Mouse (Mus musculus): ENCODE data around the gene Fam208b. TPM values are rescaled to one million over a fixed set of nuclear protein-coding genes. Genes with fewer than 3 reads are reported as not detected.
A peak's percentile ranks its signal among the peaks of the same experiment; 100 is the strongest.

Gene Fam208b
- polyA plus RNA-seq (2014; fragmentation: Nextera tagmentation; extraction: Ambion mirVana) = 11.2 and 11.9 TPM in 2 replicates

DNA sequence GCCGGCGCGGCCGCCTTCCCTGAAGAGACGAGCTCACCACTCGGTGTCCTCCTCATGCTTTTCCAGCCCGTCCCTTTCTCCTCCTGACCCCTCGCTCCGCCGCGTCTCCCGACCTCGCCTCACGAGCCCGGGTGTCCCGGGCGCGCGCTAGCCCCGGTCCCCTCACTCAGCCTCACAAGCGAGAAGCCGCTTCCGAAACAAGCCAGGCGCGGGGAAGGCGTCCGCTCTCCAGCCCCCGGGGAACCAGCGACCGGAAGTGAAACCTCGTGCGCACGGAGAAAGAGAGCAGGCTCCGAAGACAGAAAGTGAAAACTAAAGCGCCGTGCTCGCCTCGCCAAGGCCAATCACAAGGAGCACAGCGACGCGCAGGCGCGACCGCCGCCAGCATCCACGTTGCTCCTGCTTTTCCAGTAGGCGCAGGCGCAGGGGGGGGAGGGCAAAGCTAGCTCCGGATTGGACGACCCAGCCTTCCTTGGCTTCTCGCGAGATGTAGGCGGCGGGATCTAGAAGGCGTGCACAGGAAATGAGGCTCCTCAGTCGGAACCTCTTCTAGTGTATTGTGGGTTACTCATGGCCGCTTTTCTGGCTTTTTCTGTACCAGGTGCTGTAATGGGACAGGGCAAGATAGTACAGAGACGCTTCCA lies at the start of gene Fam208b:
Gene Fam208b, minus strand, starts transcription at position 314 of the 644 bp plus-strand sequence.
- Histone ChIP-seq H3K36me3 (ENCODE audit: control insufficient read depth, insufficient read depth, low read length) (no peaks in the 10 kb centered on the region), H3K9me3 (ENCODE audit: control insufficient read depth, low read length) (peaks cover 5% of the 10 kb centered on the region), H3K4me1 (ENCODE audit: control insufficient read depth in 2 of 2, insufficient read depth in 2 of 2, low read length in 2 of 2) (no peaks in the 10 kb centered on the region), H3K4me3 (ENCODE audit: control insufficient read depth in 1 of 2, insufficient read depth in 1 of 2, low read depth in 1 of 2, low read length in 2 of 2) (peak within 1 kb of the TSS; percentile 85 to 96), H3K9ac (ENCODE audit: low read length) (peak within 1 kb of the TSS; percentile 90), H3K27me3 (ENCODE audit: control insufficient read depth, insufficient read depth, low read length) (no peaks in the 10 kb centered on the region; the same call in 1 of the 2 replicates), H3K4me2 (ENCODE audit: low read length) (peak within 1 kb of the TSS; percentile 76), H3K27ac (replicated peaks in 1 of 2; ENCODE audit: control insufficient read depth in 1 of 2, insufficient read depth in 1 of 2, low read depth in 2 of 2, low read length in 2 of 2) (peak within 1 kb of the TSS; percentile 91 to 96)
- WGBS = 1% methylated on average over 58 of the region's 58 CpGs
- ATAC-seq (ENCODE audit: insufficient number of reproducible peaks, insufficient read depth, low FRiP score, low read depth) = peak; percentile 99

DNA sequence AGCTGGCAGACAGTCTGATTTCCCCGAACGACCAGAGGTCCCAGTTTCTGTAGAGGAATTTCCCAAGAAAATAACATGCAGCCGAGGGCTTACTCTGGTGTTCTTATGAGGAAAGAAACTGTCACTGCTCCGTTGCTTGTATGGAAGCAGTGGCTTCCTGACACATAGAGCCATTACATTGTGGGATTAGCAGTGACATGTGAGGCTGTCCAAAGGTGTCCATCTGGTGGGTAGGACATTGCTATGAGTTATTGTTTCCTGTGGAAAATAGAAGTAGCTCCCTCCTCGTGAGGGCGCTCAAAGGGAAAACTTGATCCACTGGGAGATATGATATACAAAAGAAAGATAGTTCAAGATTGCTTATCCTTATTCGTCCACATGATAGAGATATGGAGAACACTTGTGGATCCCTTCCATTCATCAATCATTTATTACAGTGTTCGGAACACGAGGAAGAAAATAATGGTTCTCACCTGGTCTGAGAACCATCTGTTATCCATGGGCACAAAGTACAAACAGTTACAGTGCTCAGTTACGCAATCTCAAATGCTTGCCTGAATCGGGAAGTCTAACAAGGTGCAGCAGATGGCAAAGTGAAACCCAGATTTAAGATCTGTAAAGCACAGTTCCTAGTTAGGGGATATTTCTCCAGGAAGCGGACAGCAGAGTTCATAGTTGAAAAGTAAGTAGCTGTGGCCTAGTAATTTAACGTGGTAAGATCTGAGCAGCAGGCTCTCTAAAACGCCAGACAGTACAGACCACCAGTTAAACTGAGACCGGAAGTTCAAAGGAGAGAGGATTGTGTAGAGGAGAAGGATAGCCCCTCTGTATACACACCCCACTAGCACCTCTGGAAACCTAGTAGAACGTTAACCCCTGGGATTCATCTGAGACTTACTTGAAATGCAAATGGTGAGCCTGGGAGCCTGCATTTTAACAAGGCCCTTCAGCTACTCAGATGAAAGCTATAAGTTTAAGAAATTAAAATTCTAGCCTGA lies 48.6 kb upstream of the Fam208b start:
- H3K27ac ChIP-seq (replicated peaks in 1 of 2; ENCODE audit: control insufficient read depth in 1 of 2, insufficient read depth in 1 of 2, low read depth in 2 of 2, low read length in 2 of 2) = no peak overlapping the region
- H3K27me3 ChIP-seq (ENCODE audit: control insufficient read depth, insufficient read depth, low read length) = no peaks in the 10 kb centered on the region
- H3K4me3 ChIP-seq (ENCODE audit: control insufficient read depth in 1 of 2, insufficient read depth in 1 of 2, low read depth in 1 of 2, low read length in 2 of 2) = no peak overlapping the region
- H3K9me3 ChIP-seq (ENCODE audit: control insufficient read depth, low read length) = no peaks in the 10 kb centered on the region
- H3K36me3 ChIP-seq (ENCODE audit: control insufficient read depth, insufficient read depth, low read length) = no peaks in the 10 kb centered on the region
- WGBS = 72% methylated on average over 16 of the region's 16 CpGs
- no peak for ATAC-seq (ENCODE audit: insufficient number of reproducible peaks, insufficient read depth, low FRiP score, low read depth)
- no peak overlapping the region for H3K4me2 ChIP-seq (ENCODE audit: low read length)
- H3K9ac ChIP-seq (ENCODE audit: low read length) = no peak overlapping the region
- H3K4me1 ChIP-seq (ENCODE audit: control insufficient read depth in 2 of 2, insufficient read depth in 2 of 2, low read length in 2 of 2) = no peaks in the 10 kb centered on the region

DNA sequence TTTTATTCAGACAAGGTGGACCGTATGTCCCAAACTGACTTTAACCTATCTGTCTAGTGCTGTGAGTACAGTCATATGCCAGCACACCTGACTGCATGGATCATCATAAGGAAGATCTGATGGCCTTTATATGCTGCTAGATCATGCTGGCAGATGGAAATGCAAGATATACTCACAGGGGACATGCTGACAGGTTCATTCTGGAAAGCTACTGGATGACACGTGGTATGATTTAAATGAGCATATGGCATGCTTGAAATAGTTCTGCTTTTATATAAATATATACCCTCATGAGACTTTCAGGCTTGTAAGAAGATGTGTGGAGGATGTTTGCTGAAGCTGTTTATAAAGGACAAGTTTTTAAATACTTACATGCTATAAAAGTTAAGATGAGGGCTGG lies 43.5 kb upstream of the Fam208b start:
- Histone ChIP-seq H3K27me3 (ENCODE audit: control insufficient read depth, insufficient read depth, low read length) (no peaks in the 10 kb centered on the region), H3K4me2 (ENCODE audit: low read length) (no peak overlapping the region), H3K4me1 (ENCODE audit: control insufficient read depth in 2 of 2, insufficient read depth in 2 of 2, low read length in 2 of 2) (no peaks in the 10 kb centered on the region), H3K36me3 (ENCODE audit: control insufficient read depth, insufficient read depth, low read length) (peaks cover 9% of the 10 kb centered on the region; the same call in 1 of the 2 replicates), H3K9ac (ENCODE audit: low read length) (no peak overlapping the region), H3K27ac (replicated peaks in 1 of 2; ENCODE audit: control insufficient read depth in 1 of 2, insufficient read depth in 1 of 2, low read depth in 2 of 2, low read length in 2 of 2) (no peak overlapping the region), H3K9me3 (ENCODE audit: control insufficient read depth, low read length) (no peaks in the 10 kb centered on the region), H3K4me3 (ENCODE audit: control insufficient read depth in 1 of 2, insufficient read depth in 1 of 2, low read depth in 1 of 2, low read length in 2 of 2) (no peak overlapping the region)
- 87% methylated on average over 2 of the region's 2 CpGs for WGBS
- no peak for ATAC-seq (ENCODE audit: insufficient number of reproducible peaks, insufficient read depth, low FRiP score, low read depth)

DNA sequence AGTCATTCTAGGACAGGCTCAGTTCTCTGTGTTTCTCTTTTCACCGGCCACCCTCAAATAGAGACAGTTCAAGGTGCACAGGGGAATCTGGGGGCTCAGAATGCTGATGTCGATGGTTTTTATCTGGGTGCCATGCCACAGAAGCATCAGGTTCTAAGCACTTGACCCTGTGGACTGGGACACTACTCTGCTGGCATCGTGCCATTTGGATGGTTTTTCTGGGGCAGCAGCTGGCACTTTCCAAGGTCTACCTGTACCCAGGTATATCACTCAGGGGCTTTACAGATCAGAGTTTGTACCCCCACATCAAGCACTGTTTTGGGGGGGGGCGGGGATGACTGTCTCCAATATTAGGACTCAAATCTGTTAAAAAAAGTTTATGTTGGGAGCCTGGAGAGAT lies 39.7 kb upstream of the Fam208b start:
- H3K4me3 ChIP-seq (ENCODE audit: control insufficient read depth in 1 of 2, insufficient read depth in 1 of 2, low read depth in 1 of 2, low read length in 2 of 2) = no peak overlapping the region
- H3K4me1 ChIP-seq (ENCODE audit: control insufficient read depth in 2 of 2, insufficient read depth in 2 of 2, low read length in 2 of 2) = no peaks in the 10 kb centered on the region
- no peak overlapping the region for H3K9ac ChIP-seq (ENCODE audit: low read length)
- H3K36me3 ChIP-seq (ENCODE audit: control insufficient read depth, insufficient read depth, low read length) = peaks cover 12% of the 10 kb centered on the region; the same call in 1 of the 2 replicates
- H3K9me3 ChIP-seq (ENCODE audit: control insufficient read depth, low read length) = no peaks in the 10 kb centered on the region
- no peak overlapping the region for H3K27ac ChIP-seq (replicated peaks in 1 of 2; ENCODE audit: control insufficient read depth in 1 of 2, insufficient read depth in 1 of 2, low read depth in 2 of 2, low read length in 2 of 2)
- no peaks in the 10 kb centered on the region for H3K27me3 ChIP-seq (ENCODE audit: control insufficient read depth, insufficient read depth, low read length)
- no peak overlapping the region for H3K4me2 ChIP-seq (ENCODE audit: low read length)
- 91% methylated on average over 4 of the region's 4 CpGs for WGBS
- no peak for ATAC-seq (ENCODE audit: insufficient number of reproducible peaks, insufficient read depth, low FRiP score, low read depth)

DNA sequence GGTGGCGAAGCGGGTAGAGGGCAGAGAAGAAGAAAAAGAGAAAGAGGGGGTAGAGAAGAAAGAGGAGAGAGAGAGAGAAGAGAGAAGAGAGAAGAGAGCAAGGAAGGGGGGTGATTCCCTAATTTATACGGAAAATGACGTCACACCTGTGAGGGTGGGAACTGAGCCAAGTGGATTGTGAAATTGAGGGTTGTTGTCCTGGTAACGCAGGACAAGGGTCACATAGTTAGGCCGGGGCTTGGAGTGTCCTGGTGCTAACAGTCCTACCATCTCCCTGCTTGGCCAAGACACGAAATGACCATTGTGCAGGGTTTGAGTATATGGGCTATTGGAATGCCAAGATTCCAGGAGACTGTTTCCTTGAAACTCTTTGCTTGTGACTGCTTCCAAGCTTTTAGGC lies 35.7 kb upstream of the Fam208b start:
- Histone ChIP-seq H3K27ac (replicated peaks in 1 of 2; ENCODE audit: control insufficient read depth in 1 of 2, insufficient read depth in 1 of 2, low read depth in 2 of 2, low read length in 2 of 2) (no peak overlapping the region), H3K4me3 (ENCODE audit: control insufficient read depth in 1 of 2, insufficient read depth in 1 of 2, low read depth in 1 of 2, low read length in 2 of 2) (no peak overlapping the region), H3K4me1 (ENCODE audit: control insufficient read depth in 2 of 2, insufficient read depth in 2 of 2, low read length in 2 of 2) (no peaks in the 10 kb centered on the region), H3K27me3 (ENCODE audit: control insufficient read depth, insufficient read depth, low read length) (no peaks in the 10 kb centered on the region), H3K4me2 (ENCODE audit: low read length) (no peak overlapping the region), H3K9me3 (ENCODE audit: control insufficient read depth, low read length) (no peaks in the 10 kb centered on the region), H3K9ac (ENCODE audit: low read length) (no peak overlapping the region), H3K36me3 (ENCODE audit: control insufficient read depth, insufficient read depth, low read length) (peaks cover 12% of the 10 kb centered on the region; the same call in 1 of the 2 replicates)
- WGBS = 83% methylated on average over 7 of the region's 7 CpGs
- ATAC-seq (ENCODE audit: insufficient number of reproducible peaks, insufficient read depth, low FRiP score, low read depth) = no peak

DNA sequence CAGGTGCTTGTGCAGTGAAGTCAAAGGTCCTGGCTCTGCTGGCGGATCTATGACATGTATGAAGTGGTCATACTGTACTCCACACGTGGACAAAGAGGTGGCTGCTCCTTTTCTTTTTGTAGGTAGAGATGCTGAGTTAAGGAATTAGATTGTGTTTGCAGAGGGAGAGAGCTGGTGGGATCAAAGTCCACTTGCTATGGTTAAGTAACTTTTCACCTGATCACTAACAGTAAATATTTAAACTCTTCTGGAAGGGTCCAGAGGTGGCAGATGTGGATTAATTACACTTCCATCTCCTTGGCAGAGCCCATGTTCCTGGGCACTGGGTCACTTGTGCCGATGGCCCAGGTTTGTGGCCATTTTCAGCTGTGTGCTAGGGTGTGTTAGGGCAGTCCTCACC lies 35.0 kb upstream of the Fam208b start:
- H3K36me3 ChIP-seq (ENCODE audit: control insufficient read depth, insufficient read depth, low read length) = peaks cover 12% of the 10 kb centered on the region; the same call in 1 of the 2 replicates
- no peak overlapping the region for H3K27ac ChIP-seq (replicated peaks in 1 of 2; ENCODE audit: control insufficient read depth in 1 of 2, insufficient read depth in 1 of 2, low read depth in 2 of 2, low read length in 2 of 2)
- 80% methylated on average over 3 of the region's 3 CpGs for WGBS
- no peaks in the 10 kb centered on the region for H3K27me3 ChIP-seq (ENCODE audit: control insufficient read depth, insufficient read depth, low read length)
- no peak overlapping the region for H3K9ac ChIP-seq (ENCODE audit: low read length)
- H3K9me3 ChIP-seq (ENCODE audit: control insufficient read depth, low read length) = no peaks in the 10 kb centered on the region
- no peak overlapping the region for H3K4me2 ChIP-seq (ENCODE audit: low read length)
- no peak overlapping the region for H3K4me3 ChIP-seq (ENCODE audit: control insufficient read depth in 1 of 2, insufficient read depth in 1 of 2, low read depth in 1 of 2, low read length in 2 of 2)
- no peaks in the 10 kb centered on the region for H3K4me1 ChIP-seq (ENCODE audit: control insufficient read depth in 2 of 2, insufficient read depth in 2 of 2, low read length in 2 of 2)
- no peak for ATAC-seq (ENCODE audit: insufficient number of reproducible peaks, insufficient read depth, low FRiP score, low read depth)

DNA sequence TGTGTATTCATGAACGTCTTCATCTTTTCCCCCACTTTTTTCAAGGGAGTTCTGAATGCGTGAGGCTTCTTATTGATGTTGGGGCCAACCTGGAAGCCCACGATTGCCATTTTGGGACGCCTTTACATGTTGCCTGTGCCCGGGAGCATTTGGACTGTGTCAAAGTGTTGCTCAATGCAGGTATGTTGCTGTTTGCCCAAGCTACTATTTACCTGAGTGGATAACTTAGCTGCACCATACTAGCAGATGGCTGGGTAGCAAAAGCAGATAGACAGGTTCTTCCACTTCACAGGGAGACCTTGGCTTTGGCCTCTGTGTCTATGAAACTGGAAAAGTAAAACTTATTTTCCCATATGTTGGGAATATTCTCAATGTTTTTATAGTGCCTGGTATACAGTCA lies 34.0 kb upstream of the Fam208b start:
- Histone ChIP-seq H3K36me3 (ENCODE audit: control insufficient read depth, insufficient read depth, low read length) (peaks cover 7% of the 10 kb centered on the region; the same call in 1 of the 2 replicates), H3K4me3 (ENCODE audit: control insufficient read depth in 1 of 2, insufficient read depth in 1 of 2, low read depth in 1 of 2, low read length in 2 of 2) (no peak overlapping the region), H3K9me3 (ENCODE audit: control insufficient read depth, low read length) (no peaks in the 10 kb centered on the region), H3K27ac (replicated peaks in 1 of 2; ENCODE audit: control insufficient read depth in 1 of 2, insufficient read depth in 1 of 2, low read depth in 2 of 2, low read length in 2 of 2) (no peak overlapping the region), H3K9ac (ENCODE audit: low read length) (no peak overlapping the region), H3K27me3 (ENCODE audit: control insufficient read depth, insufficient read depth, low read length) (no peaks in the 10 kb centered on the region), H3K4me2 (ENCODE audit: low read length) (no peak overlapping the region), H3K4me1 (ENCODE audit: control insufficient read depth in 2 of 2, insufficient read depth in 2 of 2, low read length in 2 of 2) (no peaks in the 10 kb centered on the region)
- ATAC-seq (ENCODE audit: insufficient number of reproducible peaks, insufficient read depth, low FRiP score, low read depth) = no peak
- 89% methylated on average over 5 of the region's 5 CpGs for WGBS

Data from heart, embryonic 14.5 days (tissue).